Mouse (Mus musculus): ENCODE results near the gene Dync2li1. TPM values are rescaled to one million over a fixed set of nuclear protein-coding genes. Genes with fewer than 3 reads are reported as not detected.

Dync2li1 gene
- polyA plus RNA-seq, 1 experiment from 2014 or later, result 33.8 TPM

- no peaks in the 10 kb centered on the region for H3K27me3 ChIP-seq (ENCODE audit: insufficient read depth, low read length)
- H3K4me2 ChIP-seq, result no peak overlapping the region
- no peak for TF ChIP-seq CTCF (IDR thresholded peaks at IDR 0.05; ENCODE audit: low read depth)
- no peaks in the 10 kb centered on the region for H3K9me3 ChIP-seq (ENCODE audit: low read depth, low read length)
- no peak for ATAC-seq (ENCODE audit: insufficient read depth)
- no peak overlapping the region for H3K9ac ChIP-seq
- H3K36me3 ChIP-seq (ENCODE audit: insufficient read depth), result no peaks in the 10 kb centered on the region
- no peaks in the 10 kb centered on the region for H3K4me1 ChIP-seq (ENCODE audit: insufficient read depth)
- no peak overlapping the region for H3K4me3 ChIP-seq (ENCODE audit: low read depth, low read length)
- DNase-seq, result no peak
- 53% methylated on average over 5 of the region's 5 CpGs for WGBS
- H3K27ac ChIP-seq (ENCODE audit: low read depth), result no peak overlapping the region
Measured at GRCm38 (mm10) chr17:84689316-84689715, 63.0 kb downstream of the Dync2li1 start.

GRCm38 (mm10) chr17:84690111-84690510 is 63.8 kb downstream of the Dync2li1 start:
- Histone ChIP-seq H3K36me3 (ENCODE audit: insufficient read depth) (no peaks in the 10 kb centered on the region), H3K27ac (ENCODE audit: low read depth) (no peak overlapping the region), H3K9me3 (ENCODE audit: low read depth, low read length) (no peaks in the 10 kb centered on the region), H3K4me2 (no peak overlapping the region), H3K27me3 (ENCODE audit: insufficient read depth, low read length) (no peaks in the 10 kb centered on the region), H3K4me3 (ENCODE audit: low read depth, low read length) (no peak overlapping the region), H3K9ac (no peak overlapping the region), H3K4me1 (ENCODE audit: insufficient read depth) (no peaks in the 10 kb centered on the region)
- DNase-seq (no peak), ATAC-seq (ENCODE audit: insufficient read depth) (no peak)
- 71% methylated on average over 5 of the region's 5 CpGs for WGBS
- no peak for TF ChIP-seq CTCF (IDR thresholded peaks at IDR 0.05; ENCODE audit: low read depth)

- Histone ChIP-seq H3K4me3 (ENCODE audit: low read depth, low read length) (no peak overlapping the region), H3K27me3 (ENCODE audit: insufficient read depth, low read length) (no peaks in the 10 kb centered on the region), H3K27ac (ENCODE audit: low read depth) (no peak overlapping the region), H3K9me3 (ENCODE audit: low read depth, low read length) (no peaks in the 10 kb centered on the region), H3K4me2 (no peak overlapping the region), H3K36me3 (ENCODE audit: insufficient read depth) (no peaks in the 10 kb centered on the region), H3K9ac (no peak overlapping the region), H3K4me1 (ENCODE audit: insufficient read depth) (no peaks in the 10 kb centered on the region)
- no peak for ATAC-seq (ENCODE audit: insufficient read depth)
- 58% methylated on average over 2 of the region's 2 CpGs for WGBS
- TF ChIP-seq CTCF (IDR thresholded peaks at IDR 0.05; ENCODE audit: low read depth), result no peak
- no peak for DNase-seq
Measured at GRCm38 (mm10) chr17:84693741-84694140, 67.4 kb downstream of the Dync2li1 start.

- H3K4me2 ChIP-seq, result no peak overlapping the region
- no peak overlapping the region for H3K4me3 ChIP-seq (ENCODE audit: low read depth, low read length)
- no peaks in the 10 kb centered on the region for H3K9me3 ChIP-seq (ENCODE audit: low read depth, low read length)
- H3K27ac ChIP-seq (ENCODE audit: low read depth), result no peak overlapping the region
- no peaks in the 10 kb centered on the region for H3K27me3 ChIP-seq (ENCODE audit: insufficient read depth, low read length)
- DNase-seq (no peak), ATAC-seq (ENCODE audit: insufficient read depth) (no peak)
- H3K9ac ChIP-seq, result no peak overlapping the region
- TF ChIP-seq CTCF (IDR thresholded peaks at IDR 0.05; ENCODE audit: low read depth), result no peak
- 72% methylated on average over 6 of the region's 6 CpGs for WGBS
- H3K4me1 ChIP-seq (ENCODE audit: insufficient read depth), result no peaks in the 10 kb centered on the region
- no peaks in the 10 kb centered on the region for H3K36me3 ChIP-seq (ENCODE audit: insufficient read depth)
Measured at GRCm38 (mm10) chr17:84696537-84696936, 70.2 kb downstream of the Dync2li1 start.

GRCm38 (mm10) chr17:84698727-84699126 is 72.4 kb downstream of the Dync2li1 start:
- no peak overlapping the region for H3K9ac ChIP-seq
- H3K9me3 ChIP-seq (ENCODE audit: low read depth, low read length), result no peaks in the 10 kb centered on the region
- no peak overlapping the region for H3K27ac ChIP-seq (ENCODE audit: low read depth)
- no peaks in the 10 kb centered on the region for H3K4me1 ChIP-seq (ENCODE audit: insufficient read depth)
- no peak for ATAC-seq (ENCODE audit: insufficient read depth)
- H3K27me3 ChIP-seq (ENCODE audit: insufficient read depth, low read length), result no peaks in the 10 kb centered on the region
- 21% methylated on average over 5 of the region's 5 CpGs for WGBS
- no peak overlapping the region for H3K4me2 ChIP-seq
- no peaks in the 10 kb centered on the region for H3K36me3 ChIP-seq (ENCODE audit: insufficient read depth)
- no peak overlapping the region for H3K4me3 ChIP-seq (ENCODE audit: low read depth, low read length)
- TF ChIP-seq CTCF (IDR thresholded peaks at IDR 0.05; ENCODE audit: low read depth), result peak; percentile 91
- DNase-seq, result peak; percentile 79

Other genes with a start within 250 kb of the Dync2li1 start
- gene Thada, start 160.3 kb upstream of the Dync2li1 start, polyA plus RNA-seq (2014; fragmentation: Nextera tagmentation; extraction: Ambion mirVana), result 12.1 and 14.5 TPM in 2 replicates
- gene Plekhh2, start 114.6 kb upstream of the Dync2li1 start, polyA plus RNA-seq (2014; fragmentation: Nextera tagmentation; extraction: Ambion mirVana), result 11.1 and 13.0 TPM in 2 replicates
- 0.05 and 0.11 TPM in 2 replicates for gene Abcg8, start 49.8 kb downstream of the Dync2li1 start, polyA plus RNA-seq (2014; fragmentation: Nextera tagmentation; extraction: Ambion mirVana)
- gene Abcg5, start 56.5 kb downstream of the Dync2li1 start, polyA plus RNA-seq (2014; fragmentation: Nextera tagmentation; extraction: Ambion mirVana), result 0.57 and 0.70 TPM in 2 replicates
- 47.7 and 48.6 TPM in 2 replicates for gene Lrpprc, start 164.3 kb downstream of the Dync2li1 start, polyA plus RNA-seq (2014; fragmentation: Nextera tagmentation; extraction: Ambion mirVana)